Mouse (Mus musculus): Measurements from ENCODE around the gene Cbx5.
"Not testable (repeated sequence)": the region's sequence is repeated elsewhere in the genome, so short reads cannot be mapped to it uniquely, and the experiment has no call there.

Gene Cbx5

GRCm38 (mm10) chr15:103239685-103240159 is at the start of gene Cbx5:
Gene Cbx5 (minus strand): TSS chr15:103239816.
- DNase-seq (ENCODE audit: low read depth, low spot score): peak; percentile 97

- no peak for DNase-seq (ENCODE audit: low read depth, low spot score)
Measured at GRCm38 (mm10) chr15:103285778-103286417, 46.3 kb upstream of the Cbx5 start.

- no peak for DNase-seq (ENCODE audit: low read depth, low spot score)
Measured at GRCm38 (mm10) chr15:103284647-103285046, 45.0 kb upstream of the Cbx5 start.

GRCm38 (mm10) chr15:103284066-103284465 is 44.5 kb upstream of the Cbx5 start:
- peak; percentile 72 for DNase-seq (ENCODE audit: low read depth, low spot score)

- no peak for DNase-seq (ENCODE audit: low read depth, low spot score)
Measured at GRCm38 (mm10) chr15:103281465-103282205, 42.0 kb upstream of the Cbx5 start.

- no peak for DNase-seq (ENCODE audit: low read depth, low spot score)
Measured at GRCm38 (mm10) chr15:103280817-103281464, 41.3 kb upstream of the Cbx5 start.

GRCm38 (mm10) chr15:103279750-103280149 is 40.1 kb upstream of the Cbx5 start:
- no peak for DNase-seq (ENCODE audit: low read depth, low spot score)

- DNase-seq (ENCODE audit: low read depth, low spot score): no peak
Measured at GRCm38 (mm10) chr15:103277949-103278348, 38.3 kb upstream of the Cbx5 start.

GRCm38 (mm10) chr15:103275943-103276342 is 36.3 kb upstream of the Cbx5 start:
- DNase-seq (ENCODE audit: low read depth, low spot score): not testable (repeated sequence)

GRCm38 (mm10) chr15:103272419-103273279 is 33.0 kb upstream of the Cbx5 start, which contains the start of gene Copz1:
Gene Copz1 (plus strand): TSS chr15:103272714.
- peak; percentile 99 for DNase-seq (ENCODE audit: low read depth, low spot score)

GRCm38 (mm10) chr15:103268903-103269302 is 29.3 kb upstream of the Cbx5 start:
- DNase-seq (ENCODE audit: low read depth, low spot score): no peak

- no peak for DNase-seq (ENCODE audit: low read depth, low spot score)
Measured at GRCm38 (mm10) chr15:103264794-103265193, 25.2 kb upstream of the Cbx5 start.

- DNase-seq (ENCODE audit: low read depth, low spot score): no peak
Measured at GRCm38 (mm10) chr15:103259989-103260388, 20.4 kb upstream of the Cbx5 start.

- DNase-seq (ENCODE audit: low read depth, low spot score): no peak
Measured at GRCm38 (mm10) chr15:103259162-103259561, 19.5 kb upstream of the Cbx5 start.

- peak; percentile 37 for DNase-seq (ENCODE audit: low read depth, low spot score)
Measured at GRCm38 (mm10) chr15:103257790-103258728, 18.4 kb upstream of the Cbx5 start, which contains the start of gene Nfe2. Gene Nfe2 (minus strand): TSS chr15:103258403.

GRCm38 (mm10) chr15:103256210-103256986 is 16.8 kb upstream of the Cbx5 start:
- DNase-seq (ENCODE audit: low read depth, low spot score): no peak

- peak; percentile 41 for DNase-seq (ENCODE audit: low read depth, low spot score)
Measured at GRCm38 (mm10) chr15:103255169-103255568, 15.6 kb upstream of the Cbx5 start.

GRCm38 (mm10) chr15:103253352-103253751 is 13.7 kb upstream of the Cbx5 start:
- DNase-seq (ENCODE audit: low read depth, low spot score): no peak

- no peak for DNase-seq (ENCODE audit: low read depth, low spot score)
Measured at GRCm38 (mm10) chr15:103252660-103253059, 13.0 kb upstream of the Cbx5 start.

Data from mesoderm, embryonic 11.5 days (tissue).